Mouse (Mus musculus): ENCODE measurements at regions not wholly inside any gene's neighbourhood (a gene's known extent, or its start where the extent isn't known, plus 50 kb on each side); places are given as distances from the start of the nearest gene placed in this dataset.

DNA sequence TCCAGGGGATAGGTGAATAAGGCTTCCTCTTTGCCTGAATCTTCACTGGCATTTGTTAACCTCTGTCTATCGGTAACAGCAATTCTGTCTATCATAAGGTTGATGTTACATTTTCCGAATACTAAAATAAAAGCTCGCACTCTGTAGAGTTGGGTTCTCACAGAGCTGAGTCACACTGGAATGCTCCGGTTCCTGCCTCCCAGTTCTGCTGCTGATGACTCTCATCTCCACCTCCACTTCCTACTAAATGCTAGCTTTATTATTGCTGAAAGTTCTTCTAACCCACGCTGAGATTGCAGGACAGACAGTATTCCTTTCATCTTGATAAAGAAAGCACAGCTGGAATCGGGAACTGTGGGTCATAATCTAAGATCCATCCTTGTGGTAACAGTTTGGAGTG is 65.5 kb upstream of the Ssr3 start:
- Histone ChIP-seq H3K4me1 (replicated peaks; ENCODE audit: control insufficient read depth, insufficient read depth, low read length) (peaks cover 7% of the 10 kb centered on the region), H3K4me3 (ENCODE audit: low read depth, low read length) (no peak overlapping the region), H3K27ac (ENCODE audit: low read depth) (no peak overlapping the region), H3K36me3 (ENCODE audit: control insufficient read depth, insufficient read depth, low read length) (no peaks in the 10 kb centered on the region), H3K9ac (ENCODE audit: low read length) (no peak overlapping the region), H3K27me3 (replicated peaks; ENCODE audit: control insufficient read depth, insufficient read depth, low read length) (no peaks in the 10 kb centered on the region), H3K9me3 (ENCODE audit: control insufficient read depth, low read length) (no peaks in the 10 kb centered on the region), H3K4me2 (ENCODE audit: low read length) (no peak overlapping the region)
- ATAC-seq (replicated peaks; ENCODE audit: low FRiP score, low TSS enrichment, low read depth) = no peak
- 76% methylated on average over 6 of the region's 6 CpGs for WGBS
- no peak for DNase-seq (ENCODE audit: low spot score)

DNA sequence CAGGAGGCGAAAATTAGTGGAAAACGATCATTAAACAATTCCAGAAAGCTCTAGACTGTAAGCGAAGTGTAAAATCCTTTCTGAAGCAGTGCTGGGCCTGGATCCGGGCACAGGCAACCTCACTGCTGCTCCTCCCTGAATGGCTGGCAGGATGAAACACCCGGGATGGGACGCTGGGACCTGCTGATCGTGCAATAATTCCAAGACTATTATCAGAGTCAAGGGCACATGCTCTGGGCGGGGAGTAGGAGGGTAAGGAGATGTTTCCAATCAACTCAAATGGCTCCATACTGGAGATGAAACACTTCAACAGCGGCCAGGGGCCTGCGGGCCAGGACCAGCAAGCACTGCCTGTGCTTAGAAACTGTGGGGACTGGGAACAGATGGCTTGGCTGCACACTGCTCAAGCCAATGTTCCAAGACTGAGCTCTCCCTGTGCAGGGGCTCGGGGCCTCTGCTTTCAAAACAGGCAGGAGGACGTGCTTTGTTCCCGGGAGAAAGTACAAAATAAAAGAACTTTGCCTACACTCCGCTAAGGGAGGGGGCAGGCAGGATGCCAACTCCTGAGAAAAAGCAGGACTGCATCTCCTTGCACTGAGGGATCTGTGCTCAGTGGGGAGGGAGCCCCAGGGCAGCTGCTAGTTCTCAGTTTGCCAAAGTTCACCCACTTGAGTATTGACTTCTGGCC is 63.3 kb upstream of the Ssr3 start:
- H3K4me1 ChIP-seq (replicated peaks; ENCODE audit: control insufficient read depth, insufficient read depth, low read length) = peaks cover 7% of the 10 kb centered on the region
- no peaks in the 10 kb centered on the region for H3K27me3 ChIP-seq (replicated peaks; ENCODE audit: control insufficient read depth, insufficient read depth, low read length)
- H3K4me3 ChIP-seq (ENCODE audit: low read depth, low read length) = no peak overlapping the region
- WGBS = 44% methylated on average over 14 of the region's 14 CpGs
- DNase-seq (ENCODE audit: low spot score) (peak; percentile 89), ATAC-seq (replicated peaks; ENCODE audit: low FRiP score, low TSS enrichment, low read depth) (peak; percentile 86)
- H3K9me3 ChIP-seq (ENCODE audit: control insufficient read depth, low read length) = no peaks in the 10 kb centered on the region
- H3K36me3 ChIP-seq (ENCODE audit: control insufficient read depth, insufficient read depth, low read length) = no peaks in the 10 kb centered on the region
- no peak overlapping the region for H3K4me2 ChIP-seq (ENCODE audit: low read length)
- peak overlapping the region; percentile 83 for H3K27ac ChIP-seq (ENCODE audit: low read depth)
- no peak overlapping the region for H3K9ac ChIP-seq (ENCODE audit: low read length)

DNA sequence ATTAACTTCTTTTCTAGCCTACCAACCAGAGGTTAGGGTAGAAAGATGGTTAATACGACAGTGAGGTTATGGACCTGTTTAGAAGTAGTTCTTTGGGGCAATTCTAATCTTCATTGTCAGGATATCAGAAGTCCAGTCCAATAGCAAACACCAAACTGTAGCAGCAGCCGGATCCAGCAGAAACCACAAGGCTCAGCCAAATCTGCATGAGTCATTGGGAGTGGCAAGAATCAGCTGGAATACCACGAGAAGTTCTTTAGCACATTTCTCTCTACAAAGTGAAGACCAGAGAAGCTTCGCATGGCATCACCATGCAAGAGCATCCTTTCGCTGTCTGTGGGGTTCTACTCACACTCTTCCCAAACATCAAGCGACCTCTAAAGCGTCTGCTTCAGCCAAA is 61.9 kb upstream of the Ssr3 start:
- no peaks in the 10 kb centered on the region for H3K36me3 ChIP-seq (ENCODE audit: control insufficient read depth, insufficient read depth, low read length)
- WGBS = 92% methylated on average over 7 of the region's 7 CpGs
- DNase-seq (ENCODE audit: low spot score) = no peak

DNA sequence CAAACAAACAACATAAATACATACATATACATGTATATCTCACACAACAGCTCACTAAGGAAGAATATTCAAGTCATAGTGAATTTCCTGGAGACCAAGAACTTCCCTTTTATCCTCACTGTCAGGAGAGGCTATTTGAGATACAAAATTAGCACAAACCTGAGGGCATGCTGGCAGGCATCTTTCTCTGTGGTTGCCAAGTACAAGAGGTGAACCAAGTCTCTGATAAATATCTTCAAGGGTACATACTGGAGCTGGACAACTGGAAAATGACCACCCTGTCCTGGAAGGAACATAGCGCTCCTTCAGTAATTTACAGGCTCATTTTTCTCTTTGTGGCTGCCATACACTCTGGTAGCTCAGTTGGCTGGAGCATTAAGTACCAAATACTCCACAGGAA is 56.8 kb upstream of the Ssr3 start:
- DNase-seq (ENCODE audit: low spot score) = no peak

More for the DNA sequence above, 61.9 kb upstream of the Ssr3 start:
- Histone ChIP-seq H3K9ac (ENCODE audit: low read length) (no peak overlapping the region), H3K27ac (ENCODE audit: low read depth) (no peak overlapping the region), H3K27me3 (replicated peaks; ENCODE audit: control insufficient read depth, insufficient read depth, low read length) (no peaks in the 10 kb centered on the region), H3K4me2 (ENCODE audit: low read length) (no peak overlapping the region), H3K4me3 (ENCODE audit: low read depth, low read length) (no peak overlapping the region), H3K4me1 (replicated peaks; ENCODE audit: control insufficient read depth, insufficient read depth, low read length) (peaks cover 7% of the 10 kb centered on the region), H3K9me3 (ENCODE audit: control insufficient read depth, low read length) (no peaks in the 10 kb centered on the region)
- no peak for ATAC-seq (replicated peaks; ENCODE audit: low FRiP score, low TSS enrichment, low read depth)

DNA sequence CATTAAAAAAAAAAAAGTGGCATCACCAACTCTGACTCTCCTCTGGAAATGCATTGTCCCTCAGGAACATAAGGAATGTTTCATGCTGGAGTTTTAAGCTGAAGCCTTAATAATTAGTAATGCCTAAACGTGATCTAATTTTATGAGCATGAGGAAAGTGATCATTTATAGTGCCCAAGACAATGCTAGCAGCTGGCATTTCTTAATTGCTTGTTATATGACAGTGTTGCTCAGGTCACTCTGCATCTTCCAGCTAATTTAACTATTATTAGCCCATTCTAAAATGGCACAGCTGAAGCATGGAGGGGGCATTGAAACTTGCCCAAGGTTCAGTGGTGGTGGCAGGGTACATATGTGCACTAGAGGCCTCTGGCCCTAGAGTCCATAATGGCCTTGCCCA is 51.3 kb upstream of the Ssr3 start:
- DNase-seq (ENCODE audit: low spot score) = no peak
- H3K9ac ChIP-seq (ENCODE audit: low read length) = no peak overlapping the region
- ATAC-seq (replicated peaks; ENCODE audit: low FRiP score, low TSS enrichment, low read depth) = no peak
- no peaks in the 10 kb centered on the region for H3K9me3 ChIP-seq (ENCODE audit: control insufficient read depth, low read length)
- H3K36me3 ChIP-seq (ENCODE audit: control insufficient read depth, insufficient read depth, low read length) = no peaks in the 10 kb centered on the region
- peaks cover 9% of the 10 kb centered on the region; the same call in 1 of the 2 replicates for H3K4me1 ChIP-seq (replicated peaks; ENCODE audit: control insufficient read depth, insufficient read depth, low read length)
- WGBS = 68% methylated on average over 1 of the region's 1 CpGs
- no peak overlapping the region for H3K4me2 ChIP-seq (ENCODE audit: low read length)
- no peak overlapping the region for H3K4me3 ChIP-seq (ENCODE audit: low read depth, low read length)
- H3K27ac ChIP-seq (ENCODE audit: low read depth) = no peak overlapping the region
- no peaks in the 10 kb centered on the region for H3K27me3 ChIP-seq (replicated peaks; ENCODE audit: control insufficient read depth, insufficient read depth, low read length)

More for the DNA sequence above, 56.8 kb upstream of the Ssr3 start:
- Histone ChIP-seq H3K4me2 (ENCODE audit: low read length) (no peak overlapping the region), H3K27me3 (replicated peaks; ENCODE audit: control insufficient read depth, insufficient read depth, low read length) (no peaks in the 10 kb centered on the region), H3K27ac (ENCODE audit: low read depth) (no peak overlapping the region), H3K36me3 (ENCODE audit: control insufficient read depth, insufficient read depth, low read length) (no peaks in the 10 kb centered on the region), H3K9ac (ENCODE audit: low read length) (no peak overlapping the region), H3K4me3 (ENCODE audit: low read depth, low read length) (no peak overlapping the region), H3K9me3 (ENCODE audit: control insufficient read depth, low read length) (no peaks in the 10 kb centered on the region), H3K4me1 (replicated peaks; ENCODE audit: control insufficient read depth, insufficient read depth, low read length) (no peaks in the 10 kb centered on the region)
- WGBS = 89% methylated on average over 1 of the region's 1 CpGs
- no peak for ATAC-seq (replicated peaks; ENCODE audit: low FRiP score, low TSS enrichment, low read depth)

DNA sequence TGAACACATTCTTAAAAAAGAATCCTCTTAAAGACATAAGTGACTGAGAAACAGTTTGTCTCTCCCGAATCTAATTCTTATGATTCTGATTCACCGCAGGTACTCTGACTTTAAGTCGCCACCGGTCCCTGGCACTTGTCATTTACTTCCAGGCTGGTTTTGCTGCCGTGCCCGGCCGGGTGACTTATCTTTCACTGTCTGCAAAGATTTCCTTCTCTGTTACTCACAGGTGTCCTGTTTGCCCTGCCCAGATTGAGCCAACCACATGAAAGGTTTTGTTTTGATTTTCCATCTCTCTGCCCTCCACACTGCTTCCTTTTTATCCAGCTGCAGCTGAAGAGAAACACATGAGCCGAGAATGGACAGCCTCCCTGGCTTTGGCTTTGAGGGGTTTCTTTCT is 50.5 kb upstream of the Ssr3 start:
- peaks cover 9% of the 10 kb centered on the region; the same call in 1 of the 2 replicates for H3K4me1 ChIP-seq (replicated peaks; ENCODE audit: control insufficient read depth, insufficient read depth, low read length)
- no peaks in the 10 kb centered on the region for H3K27me3 ChIP-seq (replicated peaks; ENCODE audit: control insufficient read depth, insufficient read depth, low read length)
- no peak overlapping the region for H3K4me3 ChIP-seq (ENCODE audit: low read depth, low read length)
- ATAC-seq (replicated peaks; ENCODE audit: low FRiP score, low TSS enrichment, low read depth) = no peak
- H3K9me3 ChIP-seq (ENCODE audit: control insufficient read depth, low read length) = no peaks in the 10 kb centered on the region
- no peak for DNase-seq (ENCODE audit: low spot score)
- H3K27ac ChIP-seq (ENCODE audit: low read depth) = no peak overlapping the region
- no peak overlapping the region for H3K9ac ChIP-seq (ENCODE audit: low read length)
- H3K36me3 ChIP-seq (ENCODE audit: control insufficient read depth, insufficient read depth, low read length) = no peaks in the 10 kb centered on the region
- no peak overlapping the region for H3K4me2 ChIP-seq (ENCODE audit: low read length)
- whole genome bisulfite sequencing = 58% methylated on average over 8 of the region's 8 CpGs

DNA sequence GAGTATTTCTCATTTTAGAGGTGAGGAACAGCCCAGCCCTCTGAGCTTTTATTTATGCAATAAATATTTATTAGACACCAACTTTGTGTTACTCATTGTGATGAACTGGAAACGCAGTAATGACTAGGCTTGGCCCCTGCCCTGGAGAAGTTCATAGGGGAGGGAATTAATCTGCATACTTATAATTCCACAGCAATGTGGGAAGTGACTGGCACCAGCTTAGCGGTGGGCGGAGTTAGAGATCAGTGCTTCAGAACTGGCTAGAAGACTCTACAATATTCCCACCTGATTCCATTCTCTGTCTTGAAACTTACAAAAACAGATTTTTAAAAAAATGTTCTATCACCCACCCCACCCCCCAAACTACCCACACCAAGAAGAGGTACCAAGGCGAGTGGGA is 49.8 kb upstream of the Ssr3 start:
- no peak overlapping the region for H3K4me3 ChIP-seq (ENCODE audit: low read depth, low read length)
- no peaks in the 10 kb centered on the region for H3K9me3 ChIP-seq (ENCODE audit: control insufficient read depth, low read length)
- H3K27me3 ChIP-seq (replicated peaks; ENCODE audit: control insufficient read depth, insufficient read depth, low read length) = no peaks in the 10 kb centered on the region
- H3K36me3 ChIP-seq (ENCODE audit: control insufficient read depth, insufficient read depth, low read length) = no peaks in the 10 kb centered on the region
- DNase-seq (ENCODE audit: low spot score) (no peak), ATAC-seq (replicated peaks; ENCODE audit: low FRiP score, low TSS enrichment, low read depth) (no peak)
- WGBS = 71% methylated on average over 4 of the region's 4 CpGs
- H3K4me2 ChIP-seq (ENCODE audit: low read length) = no peak overlapping the region
- peaks cover 9% of the 10 kb centered on the region; the same call in 1 of the 2 replicates for H3K4me1 ChIP-seq (replicated peaks; ENCODE audit: control insufficient read depth, insufficient read depth, low read length)
- peak overlapping the region; percentile 51; the same call in 1 of the 2 replicates for H3K27ac ChIP-seq (ENCODE audit: low read depth)
- H3K9ac ChIP-seq (ENCODE audit: low read length) = no peak overlapping the region
